Mouse (Mus musculus) midbrain, embryonic 14.5 days (tissue): ENCODE results near the gene Kcnj12. TPM values are rescaled to one million over a fixed set of nuclear protein-coding genes. Genes with fewer than 3 reads are reported as not detected.

Experiments
- ATAC-seq: fragments of 200-750 bp; cut with Nextera tagmentation; 2 replicates; pipeline ENCODE4 v1.8.0; 2017; ENCODE audit warnings: moderate number of reproducible peaks, moderate library complexity; ENCODE audit not compliant: low FRiP score, low TSS enrichment
- DNase-seq: peaks from one replicate; pipeline ENCODE4 v3.0.0-alpha.2; 2015
- H3K27ac ChIP-seq: fragments of 300-500 bp; sonication (generic); replicated peaks from 2 replicates; pipeline ENCODE4 v1.5.1; 2014; ENCODE audit warnings: mild to moderate bottlenecking, low read depth, low read length, moderate library complexity
- H3K27me3 ChIP-seq: fragments of 300-500 bp; sonication (generic); 2 replicates; pipeline ENCODE4 v1.6.1; 2014; ENCODE audit warnings: low read length, control low read depth, mixed read lengths; ENCODE audit not compliant: control insufficient read depth, insufficient read depth
- H3K36me3 ChIP-seq: fragments of 300-500 bp; sonication (generic); 2 replicates; pipeline ENCODE4 v1.6.1; 2014; ENCODE audit warnings: low read length, control low read depth; ENCODE audit not compliant: control insufficient read depth, insufficient read depth
- H3K4me1 ChIP-seq: fragments of 300-500 bp; sonication (generic); 2 replicates; pipeline ENCODE4 v1.6.1; 2014; ENCODE audit warnings: mild to moderate bottlenecking, antibody characterized with exemption, low read length, control low read depth; ENCODE audit not compliant: control insufficient read depth, insufficient read depth
- H3K4me2 ChIP-seq: fragments of 300-500 bp; sonication (generic); 2 replicates; pipeline ENCODE4 v1.6.1; 2014; ENCODE audit warnings: mild to moderate bottlenecking, low read length, moderate library complexity
- H3K4me3 ChIP-seq: fragments of 300-500 bp; sonication (generic); replicated peaks from 2 replicates; pipeline ENCODE4 v1.5.1; 2014; ENCODE audit warnings: low read depth, low read length
- H3K9ac ChIP-seq: fragments of 300-500 bp; sonication (generic); replicated peaks from 2 replicates; pipeline ENCODE4 v1.6.1; 2014; ENCODE audit warnings: mild to moderate bottlenecking, low read length, moderate library complexity
- H3K9me3 ChIP-seq: fragments of 300-500 bp; sonication (generic); 2 replicates; pipeline ENCODE4 v1.6.1; 2016; ENCODE audit warnings: low read length, control low read depth, mixed read lengths; ENCODE audit not compliant: control insufficient read depth
- WGBS: fragments of 180-500 bp; shearing (Covaris S2); extraction: QIAGEN DNeasy Blood & Tissue Kit; methylation state at CpG from one replicate; pipeline ENCODE4 v1.1.7; 2014; 5-methylcytosine and 5-hydroxymethylcytosine counted together
- polyA plus RNA-seq: library from polyadenylated mRNA; unstranded; fragments of >200 nt; fragmentation: Nextera tagmentation; extraction: Ambion mirVana; gene quantifications from 2 replicates; pipeline ENCODE4 v1.2.1, GENCODE M21; 2014

Kcnj12 gene
- polyA plus RNA-seq, 1 experiment from 2014 or later = 2.9 TPM

GRCm38 (mm10) chr11:61108911-61109361, 86.6 kb downstream of the Kcnj12 start:
- H3K9ac ChIP-seq = no peak overlapping the region
- H3K36me3 ChIP-seq = no peaks in the 10 kb centered on the region
- 92% methylated on average over 12 of the region's 12 CpGs for WGBS
- no peak overlapping the region for H3K4me2 ChIP-seq
- H3K9me3 ChIP-seq = no peaks in the 10 kb centered on the region
- H3K27ac ChIP-seq = no peak overlapping the region
- ATAC-seq (no peak), DNase-seq (no peak)
- H3K27me3 ChIP-seq = no peaks in the 10 kb centered on the region
- H3K4me1 ChIP-seq = peaks cover 6% of the 10 kb centered on the region; the same call in 1 of the 2 replicates
- no peak overlapping the region for H3K4me3 ChIP-seq

- Histone ChIP-seq H3K4me1 (peaks cover 2% of the 10 kb centered on the region; the same call in 1 of the 2 replicates), H3K4me2 (no peak overlapping the region), H3K27ac (no peak overlapping the region), H3K9me3 (no peaks in the 10 kb centered on the region), H3K9ac (no peak overlapping the region), H3K36me3 (no peaks in the 10 kb centered on the region), H3K4me3 (no peak overlapping the region), H3K27me3 (no peaks in the 10 kb centered on the region)
- ATAC-seq = no peak
- WGBS = 83% methylated on average over 6 of the region's 6 CpGs
- DNase-seq = no peak
These were observed 87.3 kb downstream of the Kcnj12 start for GRCm38 (mm10) chr11:61109707-61110106.

GRCm38 (mm10) chr11:61110113-61110512, 87.7 kb downstream of the Kcnj12 start:
- H3K4me3 ChIP-seq = no peak overlapping the region
- no peak for ATAC-seq
- WGBS = 79% methylated on average over 10 of the region's 10 CpGs

GRCm38 (mm10) chr11:61110928-61111327, 88.6 kb downstream of the Kcnj12 start:
- no peak for ATAC-seq
- 45% methylated on average over 1 of the region's 1 CpGs for WGBS
- no peaks in the 10 kb centered on the region for H3K27me3 ChIP-seq

More at GRCm38 (mm10) chr11:61110113-61110512, 87.7 kb downstream of the Kcnj12 start:
- no peaks in the 10 kb centered on the region for H3K27me3 ChIP-seq
- no peak overlapping the region for H3K27ac ChIP-seq
- H3K36me3 ChIP-seq = no peaks in the 10 kb centered on the region
- H3K9me3 ChIP-seq = no peaks in the 10 kb centered on the region
- no peak for DNase-seq
- no peak overlapping the region for H3K4me2 ChIP-seq
- no peak overlapping the region; the same call in 1 of the 2 replicates for H3K9ac ChIP-seq
- H3K4me1 ChIP-seq = no peaks in the 10 kb centered on the region

GRCm38 (mm10) chr11:61111472-61111871, 89.1 kb downstream of the Kcnj12 start:
- no peak for DNase-seq
- Histone ChIP-seq H3K4me2 (no peak overlapping the region), H3K4me1 (no peaks in the 10 kb centered on the region), H3K4me3 (no peak overlapping the region), H3K9ac (no peak overlapping the region), H3K36me3 (no peaks in the 10 kb centered on the region), H3K27ac (no peak overlapping the region), H3K27me3 (no peaks in the 10 kb centered on the region), H3K9me3 (0 out of 2 replicates have a peak, but pooled peaks cover 3% of the 10 kb centered on the region)
- 88% methylated on average over 4 of the region's 4 CpGs for WGBS
- ATAC-seq = no peak

More at GRCm38 (mm10) chr11:61110928-61111327, 88.6 kb downstream of the Kcnj12 start:
- Histone ChIP-seq H3K9me3 (0 out of 2 replicates have a peak, but pooled peaks cover 3% of the 10 kb centered on the region), H3K4me1 (no peaks in the 10 kb centered on the region), H3K27ac (no peak overlapping the region), H3K9ac (no peak overlapping the region), H3K36me3 (no peaks in the 10 kb centered on the region), H3K4me3 (no peak overlapping the region), H3K4me2 (no peak overlapping the region)
- no peak for DNase-seq

GRCm38 (mm10) chr11:61112323-61112995, 90.1 kb downstream of the Kcnj12 start:
- H3K4me1 ChIP-seq = no peaks in the 10 kb centered on the region
- 0 out of 2 replicates have a peak, but pooled peaks cover 3% of the 10 kb centered on the region for H3K9me3 ChIP-seq
- no peak overlapping the region for H3K9ac ChIP-seq
- H3K36me3 ChIP-seq = no peaks in the 10 kb centered on the region
- H3K27ac ChIP-seq = no peak overlapping the region
- DNase-seq (no peak), ATAC-seq (no peak)
- H3K4me2 ChIP-seq = no peak overlapping the region
- no peaks in the 10 kb centered on the region for H3K27me3 ChIP-seq
- no peak overlapping the region for H3K4me3 ChIP-seq
- WGBS = 84% methylated on average over 8 of the region's 8 CpGs

- Histone ChIP-seq H3K36me3 (no peaks in the 10 kb centered on the region), H3K9ac (no peak overlapping the region), H3K4me1 (no peaks in the 10 kb centered on the region), H3K9me3 (0 out of 2 replicates have a peak, but pooled peaks cover 3% of the 10 kb centered on the region), H3K4me2 (no peak overlapping the region), H3K27me3 (no peaks in the 10 kb centered on the region), H3K4me3 (no peak overlapping the region), H3K27ac (no peak overlapping the region)
- 65% methylated on average over 8 of the region's 8 CpGs for WGBS
- DNase-seq (no peak), ATAC-seq (no peak)
These were observed 93.9 kb downstream of the Kcnj12 start for GRCm38 (mm10) chr11:61116226-61116625.

GRCm38 (mm10) chr11:61119996-61120583, 97.7 kb downstream of the Kcnj12 start:
- Histone ChIP-seq H3K36me3 (no peaks in the 10 kb centered on the region), H3K27ac (no peak overlapping the region), H3K27me3 (no peaks in the 10 kb centered on the region), H3K4me3 (no peak overlapping the region), H3K9ac (no peak overlapping the region), H3K4me1 (no peaks in the 10 kb centered on the region), H3K9me3 (0 out of 2 replicates have a peak, but pooled peaks cover 3% of the 10 kb centered on the region), H3K4me2 (no peak overlapping the region)
- DNase-seq = no peak
- WGBS = 86% methylated on average over 3 of the region's 3 CpGs
- ATAC-seq = no peak
